ENCODE assay signal across 22 mouse cellular contexts in the genomic region with DNA sequence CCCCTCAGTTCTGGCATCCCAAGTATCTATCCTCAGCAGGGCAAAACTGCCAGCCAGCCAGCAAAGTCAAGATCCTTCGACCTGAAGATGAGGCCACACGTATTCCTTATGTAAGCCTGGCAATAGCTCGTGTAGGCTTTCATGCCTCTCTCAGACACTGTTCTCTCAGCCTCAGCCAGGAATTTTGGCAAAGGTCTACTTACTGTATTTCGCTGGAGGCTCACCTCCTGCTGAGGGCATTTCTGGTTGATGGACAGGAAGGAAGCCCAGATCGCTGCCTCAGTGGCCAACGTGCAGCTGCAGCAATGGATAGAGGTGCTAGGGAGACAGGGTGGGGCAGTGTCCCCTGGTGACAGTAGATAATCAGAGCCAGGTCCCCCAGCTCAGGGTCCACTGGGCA.
A peak's percentile ranks its signal among the peaks of the same experiment; 100 is the strongest.
DNase-seq lines count a peak whose midpoint lies in the region; ATAC-seq and TF ChIP-seq lines count a peak whose summit lies in the region.
"Had no signal": no experiment of that assay in that cellular context is flagged by ENCODE, and none has a peak within 500 bp of the region (broad histone marks: within the 10 kb centered on the region; RNA-seq: fewer than 3 reads in every experiment).

No protein-coding gene starts in this region.

- no peak for TF ChIP-seq CTCF in midbrain, postnatal 0 days (IDR thresholded peaks at IDR 0.05)

- no peak overlapping the region for H3K27ac ChIP-seq in midbrain, postnatal 0 days (ENCODE audit: low read depth, low read length)
- no peak overlapping the region for H3K27ac ChIP-seq in midbrain, embryonic 10.5 days (replicated peaks)
- H3K27ac ChIP-seq: embryonic facial prominence, embryonic 13.5 days; forebrain, embryonic 12.5 days; heart, embryonic 10.5 days; hindbrain, embryonic 12.5 days had no signal

- H3K36me3 ChIP-seq in midbrain, postnatal 0 days (ENCODE audit: insufficient read depth, low read length), result no peaks in the 10 kb centered on the region
- no peaks in the 10 kb centered on the region for H3K36me3 ChIP-seq in midbrain, embryonic 10.5 days
- H3K36me3 ChIP-seq: embryonic facial prominence, embryonic 13.5 days; forebrain, embryonic 12.5 days; heart, embryonic 10.5 days; hindbrain, embryonic 12.5 days had no signal

- H3K9ac ChIP-seq in midbrain, postnatal 0 days (replicated peaks; ENCODE audit: low read length, poor library complexity, severe bottlenecking), result no peak overlapping the region
- H3K9ac ChIP-seq: embryonic facial prominence, embryonic 13.5 days; forebrain, embryonic 12.5 days; hindbrain, embryonic 12.5 days had no signal

- peak; percentile 12 for DNase-seq in midbrain, postnatal 0 days (ENCODE audit: low spot score)
- DNase-seq in midbrain, embryonic 10.5 days (ENCODE audit: low spot score), result no peak
- DNase-seq in cerebellum, adult 18-20 months, result peak; percentile 30 to 45
- DNase-seq in cerebellum, adult 9-11 months, result peak; percentile 54
- peak; percentile 23 to 31 for DNase-seq in cerebellum, postnatal 36 days
- no peak for DNase-seq in thymus, postnatal 10 days (ENCODE audit: low spot score in 2 of 2)
- DNase-seq in lung, adult 18-20 months, result no peak
- DNase-seq in layer of hippocampus, adult 18-20 months (ENCODE audit: low spot score in 2 of 2), result no peak
- DNase-seq: adrenal gland, postnatal 10 days; gastrocnemius, postnatal 14 days; heart, postnatal 10 days; heart, postnatal 4 days; kidney, adult 8-10 months had no signal

- no peaks in the 10 kb centered on the region for H3K27me3 ChIP-seq in midbrain, postnatal 0 days (ENCODE audit: insufficient read depth, low read length)
- H3K27me3 ChIP-seq in midbrain, embryonic 10.5 days (ENCODE audit: low read depth, poor library complexity, severe bottlenecking), result no peaks in the 10 kb centered on the region
- H3K27me3 ChIP-seq: CH12.LX; embryonic facial prominence, embryonic 13.5 days; forebrain, embryonic 12.5 days; hindbrain, embryonic 12.5 days had no signal

- no peak overlapping the region for H3K4me2 ChIP-seq in midbrain, postnatal 0 days (ENCODE audit: low read depth, low read length, poor library complexity, severe bottlenecking)
- H3K4me2 ChIP-seq: embryonic facial prominence, embryonic 13.5 days; forebrain, embryonic 12.5 days; hindbrain, embryonic 12.5 days had no signal

- no peaks in the 10 kb centered on the region for H3K9me3 ChIP-seq in midbrain, postnatal 0 days (ENCODE audit: low read length)
- H3K9me3 ChIP-seq in midbrain, embryonic 10.5 days (replicated peaks), result no peaks in the 10 kb centered on the region
- H3K9me3 ChIP-seq: embryonic facial prominence, embryonic 13.5 days; forebrain, embryonic 12.5 days; heart, embryonic 10.5 days; hindbrain, embryonic 12.5 days had no signal

- 77% methylated on average over 6 of the region's 6 CpGs for WGBS in midbrain, postnatal 0 days
- WGBS in midbrain, embryonic 10.5 days, result 82% methylated on average over 6 of the region's 6 CpGs

- no peak for ATAC-seq in midbrain, postnatal 0 days (ENCODE audit: low FRiP score)
- ATAC-seq: forebrain, embryonic 16.5 days; hindbrain, embryonic 16.5 days; inflammation-experienced regulatory T-cells, adult 6 months; intestine, postnatal 0 days had no signal

- H3K4me3 ChIP-seq in midbrain, postnatal 0 days (ENCODE audit: low read depth, low read length), result no peak overlapping the region
- no peak overlapping the region for H3K4me3 ChIP-seq in midbrain, embryonic 10.5 days
- H3K4me3 ChIP-seq: embryonic facial prominence, embryonic 13.5 days; forebrain, embryonic 12.5 days; heart, embryonic 10.5 days; hindbrain, embryonic 12.5 days had no signal

- no peaks in the 10 kb centered on the region for H3K4me1 ChIP-seq in midbrain, postnatal 0 days (ENCODE audit: insufficient read depth, low read length)
- H3K4me1 ChIP-seq in midbrain, embryonic 10.5 days, result no peaks in the 10 kb centered on the region
- H3K4me1 ChIP-seq: embryonic facial prominence, embryonic 13.5 days; forebrain, embryonic 12.5 days; heart, embryonic 10.5 days; hindbrain, embryonic 12.5 days had no signal

Comparison
In these comparisons a context has a peak if more than half of its experiments do, and no peak if none do; other contexts are left out.
1. DNase-seq: peak in midbrain, postnatal 0 days (single experiment), cerebellum, adult 18-20 months (2 of 2), cerebellum, adult 9-11 months (single experiment) and cerebellum, postnatal 36 days (2 of 2); none in midbrain, embryonic 10.5 days (single experiment), thymus, postnatal 10 days (0 of 2), lung, adult 18-20 months (0 of 2) and layer of hippocampus, adult 18-20 months (0 of 2).